Mouse (Mus musculus) liver, embryonic 14.5 days (tissue): ENCODE data around the gene Fhit. TPM values are rescaled to one million over a fixed set of nuclear protein-coding genes. Genes with fewer than 3 reads are reported as not detected.

Experiments
- ATAC-seq: fragments of 200-750 bp; cut with Nextera tagmentation; 2 replicates; pipeline ENCODE4 v1.8.0; 2017; ENCODE audit warnings: moderate number of reproducible peaks, mild to moderate bottlenecking, moderate library complexity; ENCODE audit not compliant: insufficient read depth
- DNase-seq, 3 experiments: peaks; one replicate each; pipeline ENCODE4 v3.0.0-alpha.2; 2012 to 2013; ENCODE audit warnings: low read depth in 3 of 3, low spot score in 3 of 3
- H3K27ac ChIP-seq: fragments of 300-500 bp; sonication (generic); 2 replicates; pipeline ENCODE4 v1.5.1; 2014; ENCODE audit warnings: moderate library complexity, mild to moderate bottlenecking, control low read depth, inconsistent platforms
- H3K27me3 ChIP-seq: fragments of 300-500 bp; sonication (generic); 2 replicates; pipeline ENCODE4 v1.6.1; 2014; ENCODE audit warnings: mild to moderate bottlenecking, low read length, moderate library complexity; ENCODE audit not compliant: control insufficient read depth, insufficient read depth
- H3K36me3 ChIP-seq: fragments of 300-500 bp; sonication (generic); replicated peaks from 2 replicates; pipeline ENCODE4 v1.6.1; 2014; ENCODE audit warnings: low read depth; ENCODE audit not compliant: control insufficient read depth, insufficient read depth
- H3K4me1 ChIP-seq, 2 experiments: fragments of 200-500 bp in 1 of 2; fragments of 300-500 bp in 1 of 2; sonication (generic) in 1 of 2; replicated peaks; 2 replicates each; pipeline ENCODE4 v1.6.1; 2012 to 2014; ENCODE audit warnings: antibody characterized with exemption in 1 of 2, inconsistent platforms in 1 of 2, low read length in 1 of 2; ENCODE audit not compliant: control insufficient read depth in 2 of 2, insufficient read depth in 2 of 2
- H3K4me2 ChIP-seq: fragments of 300-500 bp; sonication (generic); 2 replicates; pipeline ENCODE4 v1.6.1; 2014; ENCODE audit warnings: low read depth, mild to moderate bottlenecking, control low read depth, moderate library complexity
- H3K4me3 ChIP-seq, 2 experiments: fragments of 200-500 bp in 1 of 2; fragments of 300-500 bp in 1 of 2; sonication (generic) in 1 of 2; 2 replicates each; pipeline ENCODE4 v1.5.1; 2012 to 2014; ENCODE audit warnings: low read depth in 2 of 2, low read length in 2 of 2, mild to moderate bottlenecking in 2 of 2, control low read depth in 1 of 2, inconsistent platforms in 1 of 2, moderate library complexity in 1 of 2; ENCODE audit not compliant: insufficient read depth in 1 of 2
- H3K9ac ChIP-seq: fragments of 300-500 bp; sonication (generic); replicated peaks from 2 replicates; pipeline ENCODE4 v1.6.1; 2014; ENCODE audit warnings: mild to moderate bottlenecking, control low read depth, moderate library complexity
- H3K9me3 ChIP-seq: fragments of 300-500 bp; sonication (generic); 2 replicates; pipeline ENCODE4 v1.6.1; 2016; ENCODE audit warnings: low read length, mixed read lengths; ENCODE audit not compliant: control insufficient read depth
- CTCF ChIP-seq: IDR thresholded peaks from 2 replicates; pipeline ENCODE4 v1.5.1; 2016; ENCODE audit warnings: antibody characterized with exemption, low read depth, control low read depth
- EP300 ChIP-seq: IDR thresholded peaks from 2 replicates; pipeline ENCODE4 v1.6.1; 2016; ENCODE audit warnings: antibody characterized with exemption, low read depth
- WGBS: fragments of 180-500 bp; shearing (Covaris S2); extraction: QIAGEN DNeasy Blood & Tissue Kit; methylation state at CpG from one replicate; pipeline ENCODE4 v1.1.7; 2014; ENCODE audit not compliant: insufficient replicate concordance; 5-methylcytosine and 5-hydroxymethylcytosine counted together
- polyA plus RNA-seq, 2 experiments: library from polyadenylated mRNA; depleted of rRNA in 1 of 2; stranded (reverse) in 1 of 2; unstranded in 1 of 2; fragments of >200 nt; fragmentation: Nextera tagmentation in 1 of 2; extraction: Ambion mirVana in 1 of 2; gene quantifications; 2 replicates each; pipeline versions ENCODE4 v1.2.1 to v1.2.3; 2012 to 2014

Fhit gene
- polyA plus RNA-seq, 2 experiments, result 1.4 to 1.9 TPM

- Histone ChIP-seq H3K27ac (no peak overlapping the region), H3K27me3 (no peaks in the 10 kb centered on the region), H3K4me1 (no peaks in the 10 kb centered on the region), H3K4me3 (no peak overlapping the region), H3K36me3 (no peaks in the 10 kb centered on the region), H3K9me3 (no peaks in the 10 kb centered on the region), H3K9ac (no peak overlapping the region), H3K4me2 (no peak overlapping the region)
- ATAC-seq, result no peak
- TF ChIP-seq EP300 (no peak), CTCF (no peak)
- 41% methylated on average over 3 of the region's 3 CpGs for WGBS
- DNase-seq, result no peak
Measured at GRCm38 (mm10) chr14:9632537-9632936, 1529.3 kb downstream of the Fhit start.

- Histone ChIP-seq H3K27me3 (no peaks in the 10 kb centered on the region), H3K36me3 (no peaks in the 10 kb centered on the region), H3K27ac (no peak overlapping the region), H3K9me3 (no peaks in the 10 kb centered on the region), H3K4me3 (no peak overlapping the region), H3K4me1 (peaks cover 0 to 5% of the 10 kb centered on the region in 2 experiments; a peak in 2 of 4 replicates), H3K9ac (no peak overlapping the region), H3K4me2 (no peak overlapping the region)
- ATAC-seq (no peak), DNase-seq (no peak)
- WGBS, result 58% methylated on average over 6 of the region's 6 CpGs
- no peak for TF ChIP-seq EP300
- TF ChIP-seq CTCF, result no peak
Measured at GRCm38 (mm10) chr14:9623219-9624043, 1538.4 kb downstream of the Fhit start.

GRCm38 (mm10) chr14:9620902-9621540 is 1540.8 kb downstream of the Fhit start:
- Histone ChIP-seq H3K36me3 (no peaks in the 10 kb centered on the region), H3K27ac (no peak overlapping the region), H3K4me1 (peaks cover 0 to 5% of the 10 kb centered on the region in 2 experiments; a peak in 2 of 4 replicates), H3K9ac (no peak overlapping the region), H3K4me3 (no peak overlapping the region), H3K9me3 (no peaks in the 10 kb centered on the region), H3K27me3 (no peaks in the 10 kb centered on the region), H3K4me2 (no peak overlapping the region)
- 25% methylated on average over 3 of the region's 3 CpGs for WGBS
- TF ChIP-seq EP300 (no peak), CTCF (no peak)
- DNase-seq (no peak), ATAC-seq (no peak)

GRCm38 (mm10) chr14:9619840-9620239 is 1542.0 kb downstream of the Fhit start:
- Histone ChIP-seq H3K4me2 (no peak overlapping the region), H3K27ac (no peak overlapping the region), H3K27me3 (no peaks in the 10 kb centered on the region), H3K4me1 (peaks cover 0 to 5% of the 10 kb centered on the region in 2 experiments; a peak in 2 of 4 replicates), H3K36me3 (no peaks in the 10 kb centered on the region), H3K9me3 (no peaks in the 10 kb centered on the region), H3K4me3 (no peak overlapping the region), H3K9ac (no peak overlapping the region)
- 40% methylated on average over 1 of the region's 1 CpGs for WGBS
- no peak for DNase-seq
- no peak for ATAC-seq
- no peak for TF ChIP-seq EP300
- TF ChIP-seq CTCF, result no peak

- 54% methylated on average over 3 of the region's 3 CpGs for WGBS
- H3K36me3 ChIP-seq, result no peaks in the 10 kb centered on the region
- H3K4me3 ChIP-seq, result no peak overlapping the region
- no peaks in the 10 kb centered on the region for H3K4me1 ChIP-seq
- H3K27me3 ChIP-seq, result no peaks in the 10 kb centered on the region
- no peak overlapping the region for H3K27ac ChIP-seq
- H3K4me2 ChIP-seq, result no peak overlapping the region
- no peaks in the 10 kb centered on the region for H3K9me3 ChIP-seq
- ATAC-seq, result no peak
- H3K9ac ChIP-seq, result no peak overlapping the region
- no peak for DNase-seq
- no peak for TF ChIP-seq CTCF
- no peak for TF ChIP-seq EP300
Measured at GRCm38 (mm10) chr14:9613126-9613525, 1548.7 kb downstream of the Fhit start.
